Mouse (Mus musculus): Measurements from ENCODE around the gene Hat1.

- TF ChIP-seq CTCF (IDR thresholded peaks at IDR 0.05; ENCODE audit: borderline replicate concordance, insufficient read depth, low read length) = no peak
- no peak for TF ChIP-seq POLR2A (IDR thresholded peaks at IDR 0.05; ENCODE audit: low read depth, low read length)
Observed at GRCm38 (mm10) chr2:71389864-71390263, 1.1 kb downstream of the Hat1 start.
